Mouse (Mus musculus): Measurements from ENCODE around the gene Zranb1. TPM values are rescaled to one million over a fixed set of nuclear protein-coding genes. Genes with fewer than 3 reads are reported as not detected.

Gene Zranb1
- total RNA-seq (2021) = 10 to 100 TPM; 45.8 to 47.1 TPM
- long read RNA-seq, experiment 1, full-length matches to known transcripts = 16 of 28 reads
- long read RNA-seq, experiment 1, partial matches to known transcripts = 7 of 28 reads
- long read RNA-seq, experiment 1, other reads (novel, unspliced or antisense) = 5 of 28 reads
- long read RNA-seq, experiment 2, full-length matches to known transcripts = 46 of 70 reads
- long read RNA-seq, experiment 2, partial matches to known transcripts = 1 of 70 reads
- long read RNA-seq, experiment 2, other reads (novel, unspliced or antisense) = 23 of 70 reads

DNA sequence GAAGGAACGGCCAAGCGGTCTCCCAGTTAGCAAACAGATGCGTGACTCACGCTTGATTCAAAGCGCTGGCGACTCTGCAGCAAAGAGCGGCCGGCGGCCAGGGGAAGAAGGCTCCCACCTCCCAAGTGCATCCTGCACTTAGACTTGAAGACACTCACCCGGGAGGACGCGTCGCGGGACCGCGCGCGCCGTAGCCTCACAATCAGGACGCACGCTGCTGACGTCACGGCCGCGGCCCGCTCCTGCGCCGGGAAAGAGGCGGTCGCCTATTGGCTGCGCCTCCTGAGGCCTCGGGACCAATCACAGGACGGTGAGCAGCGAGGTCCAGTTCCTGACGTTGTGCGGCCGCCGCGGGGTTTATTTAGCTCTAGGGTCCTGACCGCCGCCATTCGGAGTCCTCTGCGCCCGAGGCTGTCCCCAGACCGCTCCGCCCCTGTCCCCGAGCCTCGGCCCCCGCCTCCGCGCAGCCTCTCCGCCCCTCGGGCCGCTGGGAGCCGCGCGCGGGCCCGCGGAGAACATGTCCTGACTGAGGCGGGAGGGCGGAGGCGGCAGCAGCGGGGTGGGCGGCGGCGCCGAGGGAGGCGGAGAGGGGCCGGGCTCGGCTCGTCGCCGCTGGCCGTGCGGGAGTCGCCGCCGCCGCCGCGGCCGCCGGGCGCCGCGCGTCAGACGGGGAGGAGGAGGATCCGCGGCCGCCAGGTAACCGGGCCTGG, at the start of gene Zranb1:
Gene Zranb1 (plus strand): TSS at position 293 of the 710 bp plus-strand sequence.
- peak; percentile 94 to 98 for DNase-seq (ENCODE audit: low spot score in 2 of 2)

DNA sequence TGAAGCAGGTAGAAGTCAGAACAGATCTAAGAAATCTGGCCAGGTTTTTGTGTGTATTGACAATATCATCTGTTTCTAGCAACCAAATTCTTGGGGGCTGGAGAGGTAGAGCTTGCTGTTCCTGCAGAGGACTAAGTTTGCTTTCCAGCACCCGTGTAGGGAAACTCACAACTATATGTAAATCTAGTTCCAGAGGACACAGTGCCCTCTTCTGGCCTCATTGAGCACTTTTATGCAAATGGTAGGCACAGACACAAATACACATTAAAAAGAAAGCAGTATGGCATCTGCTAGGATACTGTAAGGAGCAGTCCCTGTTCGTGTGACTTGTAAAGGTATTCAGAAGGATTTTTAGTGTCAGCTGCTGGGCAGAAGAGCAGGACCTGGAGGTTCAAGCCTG, 48.6 kb upstream of the Zranb1 start:
- DNase-seq (ENCODE audit: low spot score in 2 of 2) = no peak

DNA sequence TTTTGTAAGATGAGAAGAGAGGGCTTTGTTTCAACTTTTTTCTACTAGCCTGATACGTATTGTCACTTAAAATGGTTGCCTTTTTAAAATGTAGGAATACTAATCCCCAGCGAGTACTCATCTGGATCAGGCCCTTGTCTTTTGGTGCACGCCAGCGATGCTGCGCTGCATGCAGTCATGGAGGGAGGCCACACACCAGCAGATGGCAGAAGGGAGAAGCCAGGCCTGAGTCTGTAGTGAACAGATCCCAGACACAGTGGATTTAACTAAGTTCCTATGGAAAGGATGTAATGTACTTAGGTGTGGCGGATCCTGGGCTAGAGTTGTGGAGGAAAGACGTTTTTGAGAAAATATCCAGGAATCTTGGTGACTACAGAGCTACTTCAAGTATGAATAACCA, 46.9 kb upstream of the Zranb1 start:
- DNase-seq (ENCODE audit: low spot score in 2 of 2) = no peak

DNA sequence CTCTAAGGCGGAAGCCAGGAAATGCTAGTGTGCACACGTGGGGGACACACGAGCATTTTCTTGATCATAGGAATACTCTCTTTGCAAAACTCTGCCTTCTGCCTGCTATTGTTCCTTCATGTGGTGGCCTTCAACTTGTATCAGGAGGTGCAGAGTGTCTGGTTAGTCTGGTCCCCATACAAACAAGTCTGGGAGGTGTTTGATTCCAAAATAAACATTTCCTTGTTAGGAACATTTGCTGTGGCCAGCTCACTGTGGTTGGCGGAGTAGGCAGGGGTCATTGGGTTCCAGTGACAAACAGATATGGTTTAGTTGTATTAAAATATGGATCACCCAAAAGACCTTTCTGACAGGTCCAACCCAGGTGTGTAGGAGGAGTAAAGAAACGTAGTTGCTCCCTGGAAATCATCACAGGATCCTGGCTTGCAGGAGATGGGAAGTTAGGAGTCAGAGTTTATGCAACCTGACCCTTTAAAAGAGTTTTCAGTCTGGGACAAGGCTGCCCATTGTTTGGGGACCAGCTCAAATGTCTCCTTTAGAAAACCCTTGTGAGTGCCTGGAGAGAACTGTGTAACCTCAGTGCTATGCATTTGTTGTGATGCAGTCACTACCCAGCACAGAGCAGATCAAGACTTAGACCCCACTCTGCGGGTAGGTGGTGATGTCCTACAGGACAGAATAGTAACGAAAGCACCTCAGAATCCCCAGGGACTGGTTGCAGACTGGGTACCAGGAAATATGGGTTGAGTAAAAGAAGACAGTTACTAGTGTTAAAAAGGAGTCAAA, 43.7 kb upstream of the Zranb1 start:
- DNase-seq (ENCODE audit: low spot score in 2 of 2) = no peak

- no peak for DNase-seq (ENCODE audit: low spot score in 2 of 2)
These were observed 42.9 kb upstream of the Zranb1 start for GRCm38 (mm10) chr7:132888052-132888451.

GRCm38 (mm10) chr7:132888518-132889249, 42.3 kb upstream of the Zranb1 start:
- no peak for DNase-seq (ENCODE audit: low spot score in 2 of 2)

DNA sequence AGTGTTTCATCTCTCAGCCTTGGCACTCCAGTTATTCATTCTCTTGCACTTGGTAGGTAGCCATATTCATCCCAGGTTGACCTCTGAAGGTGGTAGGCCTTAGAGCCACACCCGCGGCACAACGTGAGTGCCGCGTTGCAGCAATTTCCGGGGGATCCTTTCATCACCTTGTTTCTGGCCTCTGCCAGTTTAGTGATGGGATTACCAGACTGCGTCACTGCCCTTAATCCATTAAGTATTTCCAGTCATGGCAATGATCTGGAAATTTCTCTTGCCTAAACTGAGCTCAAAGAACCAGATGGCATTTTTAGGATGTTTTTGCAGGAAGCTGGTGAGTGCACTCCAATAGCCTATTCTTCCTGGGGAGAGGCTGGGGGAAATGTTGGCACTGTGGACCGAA, 41.3 kb upstream of the Zranb1 start:
- DNase-seq (ENCODE audit: low spot score in 2 of 2) = no peak

DNA sequence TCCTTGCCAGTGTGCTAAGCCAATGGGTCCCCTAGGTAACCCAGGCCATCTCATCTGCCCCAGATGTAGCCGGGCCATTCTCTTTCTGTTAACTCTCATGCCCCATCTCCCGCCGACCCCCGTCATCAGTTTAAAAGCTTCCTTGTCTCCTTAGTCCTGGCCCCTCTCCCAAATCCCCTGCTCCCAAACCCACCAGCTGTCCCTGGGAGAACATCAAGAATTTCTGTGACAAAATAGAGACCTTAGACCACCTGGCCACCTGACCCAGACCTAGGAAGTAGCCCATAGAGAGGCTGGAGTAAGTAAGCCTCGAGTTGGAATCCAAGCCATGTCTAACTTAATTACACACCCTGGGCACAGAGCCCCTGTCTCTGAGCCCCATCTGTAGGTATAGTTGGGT, 40.7 kb upstream of the Zranb1 start:
- DNase-seq (ENCODE audit: low spot score in 2 of 2) = no peak

- no peak for DNase-seq (ENCODE audit: low spot score in 2 of 2)
These were observed 39.2 kb upstream of the Zranb1 start for GRCm38 (mm10) chr7:132891561-132892310.

GRCm38 (mm10) chr7:132892311-132892661, 38.7 kb upstream of the Zranb1 start:
- no peak for DNase-seq (ENCODE audit: low spot score in 2 of 2)

DNA sequence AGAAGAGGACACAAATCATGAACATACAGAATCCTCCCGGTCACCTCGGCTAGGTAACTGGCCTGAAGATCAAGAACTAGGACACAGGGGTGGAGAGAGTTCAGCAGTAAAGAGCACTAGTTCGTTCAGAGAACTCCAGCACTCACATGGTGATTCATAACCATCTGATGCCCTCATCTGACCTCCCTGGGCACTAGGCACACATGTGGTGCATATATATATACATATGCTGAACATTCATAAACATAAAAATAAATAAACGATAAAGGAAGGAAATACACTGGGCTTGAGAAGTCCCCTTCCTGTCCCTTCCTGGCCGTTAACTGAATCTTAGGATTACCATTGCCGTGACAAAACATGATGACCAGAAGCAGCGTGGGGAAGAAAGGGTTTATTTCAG, 38.1 kb upstream of the Zranb1 start:
- DNase-seq (ENCODE audit: low spot score in 2 of 2) = no peak

- DNase-seq (ENCODE audit: low spot score in 2 of 2) = no peak
These were observed 37.6 kb upstream of the Zranb1 start for GRCm38 (mm10) chr7:132893336-132893735.

GRCm38 (mm10) chr7:132894841-132895555, 35.9 kb upstream of the Zranb1 start:
- DNase-seq (ENCODE audit: low spot score in 2 of 2) = peak in 1 of 2 experiments; percentile 30

- no peak for DNase-seq (ENCODE audit: low spot score in 2 of 2)
These were observed 34.6 kb upstream of the Zranb1 start for GRCm38 (mm10) chr7:132896206-132896815.

DNA sequence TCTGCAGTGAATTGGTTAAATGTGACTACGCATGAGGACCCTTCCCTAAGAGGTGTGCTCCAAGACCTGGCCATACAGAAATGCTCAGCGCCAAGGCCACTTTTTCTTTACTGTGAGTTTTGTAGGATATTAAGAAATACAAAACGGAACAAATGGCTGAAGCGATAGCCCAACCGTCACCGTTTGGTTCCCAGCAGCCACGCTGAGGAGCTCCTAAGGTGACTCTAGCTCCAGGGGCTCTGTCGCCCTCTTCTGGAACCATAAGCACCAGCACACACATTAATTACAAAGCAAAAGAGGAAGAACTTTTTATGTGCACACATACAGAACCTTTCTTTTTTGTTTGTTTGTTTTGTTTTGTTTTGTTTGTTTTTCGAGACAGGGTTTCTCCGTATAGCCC, 33.7 kb upstream of the Zranb1 start:
- DNase-seq (ENCODE audit: low spot score in 2 of 2) = no peak

DNA sequence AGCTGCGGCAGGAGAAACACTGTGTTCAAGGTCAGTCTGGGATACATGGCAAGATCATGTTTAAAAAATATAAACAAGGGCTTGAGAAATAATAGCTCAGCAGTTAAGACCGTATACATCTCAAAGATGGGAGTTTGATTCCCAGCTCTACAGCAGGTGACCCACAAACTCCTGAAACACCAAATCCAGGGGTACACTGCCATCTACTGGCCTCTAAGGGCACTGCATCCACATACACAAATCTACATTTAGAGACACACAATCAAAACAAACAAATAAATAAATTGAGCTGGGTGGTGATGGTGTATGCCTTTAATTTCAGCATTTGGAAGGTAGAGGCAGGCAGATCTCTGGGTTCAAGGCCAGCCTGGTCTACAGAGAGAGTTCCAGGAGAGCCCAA, 32.7 kb upstream of the Zranb1 start:
- DNase-seq (ENCODE audit: low spot score in 2 of 2) = no peak

DNA sequence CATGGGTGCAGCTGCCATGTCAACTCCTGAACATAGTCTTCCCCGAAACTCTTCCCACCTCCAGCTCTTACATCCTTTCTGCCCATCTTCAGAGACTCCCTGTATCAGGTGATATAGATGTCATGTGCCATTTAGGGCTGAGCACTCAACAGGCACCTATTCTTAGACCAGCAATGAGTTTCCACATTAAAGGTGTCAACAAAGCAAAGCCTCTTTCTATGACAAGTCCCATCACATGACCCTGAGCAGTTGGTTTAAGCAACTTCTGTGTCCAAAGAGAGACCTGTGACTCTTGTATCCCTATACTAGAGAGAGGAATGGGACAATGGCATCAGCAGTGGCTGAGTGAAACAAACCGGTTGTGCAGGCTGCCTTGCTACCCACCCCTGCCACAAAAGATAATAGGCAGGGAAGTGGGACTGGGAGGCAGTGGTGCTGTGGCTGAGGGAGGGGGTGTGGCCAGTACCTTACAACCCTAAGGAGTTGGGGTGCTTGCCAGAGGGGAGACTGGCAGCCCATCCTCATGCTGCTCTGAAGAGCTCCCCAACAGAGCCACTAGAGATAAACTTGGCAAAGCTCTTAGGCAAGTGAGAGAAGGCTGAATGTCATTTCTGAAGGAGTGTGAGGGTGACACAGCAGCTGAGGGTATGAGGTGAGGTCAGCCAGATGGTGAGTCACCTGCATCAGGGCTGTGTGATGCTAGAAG, 30.0 kb upstream of the Zranb1 start:
- DNase-seq (ENCODE audit: low spot score in 2 of 2) = no peak

- no peak for DNase-seq (ENCODE audit: low spot score in 2 of 2)
These were observed 27.1 kb upstream of the Zranb1 start for GRCm38 (mm10) chr7:132903796-132904195.

DNA sequence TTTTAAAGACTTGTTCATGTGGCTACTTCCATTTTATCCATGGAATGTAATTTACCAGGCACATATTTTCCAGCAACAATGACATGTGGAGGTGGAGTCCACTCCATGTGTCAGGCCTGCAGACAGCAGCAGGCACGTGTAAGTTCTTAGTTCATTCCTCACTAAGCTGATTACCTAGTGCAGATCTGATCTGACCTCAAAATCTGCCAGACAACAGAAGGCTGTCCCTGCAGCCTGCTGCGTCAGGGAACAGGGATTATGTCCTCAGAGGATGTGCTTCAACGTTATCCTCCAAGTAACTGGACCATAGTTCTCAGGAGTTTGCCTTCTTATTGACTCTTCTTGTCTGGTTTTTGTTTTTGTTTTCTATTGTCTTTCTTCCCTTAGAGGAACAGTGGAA, 9.0 kb upstream of the Zranb1 start:
- DNase-seq (ENCODE audit: low spot score in 2 of 2) = no peak
